Mouse (Mus musculus): ENCODE results near the gene Krt84. TPM values are rescaled to one million over a fixed set of nuclear protein-coding genes. Genes with fewer than 3 reads are reported as not detected.

Krt84 gene
- not detected in 2 replicates for polyA plus RNA-seq (2012; rRNA removed)

- no peak for TF ChIP-seq POLR2A (IDR thresholded peaks at IDR 0.05; ENCODE audit: control insufficient read depth, low read depth, low read length)
- no peak for TF ChIP-seq CTCF (IDR thresholded peaks at IDR 0.05; ENCODE audit: control insufficient read depth, insufficient read depth, insufficient replicate concordance, low read depth, low read length)
- Histone ChIP-seq H3K27ac (ENCODE audit: control insufficient read depth, insufficient read depth, low read depth, low read length) (no peak within 1 kb of the TSS), H3K27me3 (ENCODE audit: control insufficient read depth, insufficient read depth, low read length) (no peaks in the 10 kb centered on the region), H3K4me1 (ENCODE audit: control insufficient read depth, insufficient read depth, low read length) (no peaks in the 10 kb centered on the region), H3K36me3 (ENCODE audit: control insufficient read depth, insufficient read depth, low read length) (no peaks in the 10 kb centered on the region), H3K4me3 (ENCODE audit: control insufficient read depth, low read depth, low read length) (no peak within 1 kb of the TSS)
Observed at GRCm38 (mm10) chr15:101532720-101533119, at the start of gene Krt84. Gene Krt84, minus strand, starts transcription at chr15:101532820.

DNA sequence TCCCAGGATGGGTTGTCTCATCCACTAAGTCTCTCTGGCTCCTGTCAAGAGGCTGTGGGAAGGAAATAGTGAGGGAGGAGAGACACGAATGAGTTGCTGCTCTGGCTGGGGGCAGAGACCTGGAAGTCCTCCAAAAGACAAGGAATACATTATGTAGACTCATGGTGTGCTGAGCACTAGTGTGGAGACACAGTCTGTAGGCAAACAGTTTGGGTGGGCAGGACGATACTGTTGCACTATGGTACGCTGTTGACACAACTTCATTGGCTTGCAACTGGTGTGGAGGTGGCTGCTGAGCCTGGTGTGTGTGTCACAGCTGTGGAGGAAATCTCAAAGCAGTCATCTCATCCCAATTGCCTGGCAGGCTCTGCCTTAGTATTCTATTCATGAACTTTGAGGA is 49.1 kb upstream of the Krt84 start:
- Histone ChIP-seq H3K36me3 (ENCODE audit: control insufficient read depth, insufficient read depth, low read length) (no peaks in the 10 kb centered on the region), H3K27ac (ENCODE audit: control insufficient read depth, insufficient read depth, low read depth, low read length) (no peak overlapping the region), H3K4me3 (ENCODE audit: control insufficient read depth, low read depth, low read length) (no peak overlapping the region), H3K4me1 (ENCODE audit: control insufficient read depth, insufficient read depth, low read length) (no peaks in the 10 kb centered on the region), H3K27me3 (ENCODE audit: control insufficient read depth, insufficient read depth, low read length) (no peaks in the 10 kb centered on the region)
- TF ChIP-seq CTCF (IDR thresholded peaks at IDR 0.05; ENCODE audit: control insufficient read depth, insufficient read depth, insufficient replicate concordance, low read depth, low read length) (no peak), POLR2A (IDR thresholded peaks at IDR 0.05; ENCODE audit: control insufficient read depth, low read depth, low read length) (no peak)

- Histone ChIP-seq H3K36me3 (ENCODE audit: control insufficient read depth, insufficient read depth, low read length) (no peaks in the 10 kb centered on the region), H3K4me3 (ENCODE audit: control insufficient read depth, low read depth, low read length) (no peak overlapping the region), H3K27ac (ENCODE audit: control insufficient read depth, insufficient read depth, low read depth, low read length) (no peak overlapping the region), H3K27me3 (ENCODE audit: control insufficient read depth, insufficient read depth, low read length) (no peaks in the 10 kb centered on the region), H3K4me1 (ENCODE audit: control insufficient read depth, insufficient read depth, low read length) (peaks cover 2% of the 10 kb centered on the region)
- TF ChIP-seq POLR2A (IDR thresholded peaks at IDR 0.05; ENCODE audit: control insufficient read depth, low read depth, low read length) (no peak), CTCF (IDR thresholded peaks at IDR 0.05; ENCODE audit: control insufficient read depth, insufficient read depth, insufficient replicate concordance, low read depth, low read length) (no peak)
Observed at GRCm38 (mm10) chr15:101575506-101575905, 42.9 kb upstream of the Krt84 start.

- no peak within 1 kb of the TSS for H3K4me3 ChIP-seq (ENCODE audit: control insufficient read depth, low read depth, low read length)
- no peaks in the 10 kb centered on the region for H3K27me3 ChIP-seq (ENCODE audit: control insufficient read depth, insufficient read depth, low read length)
- TF ChIP-seq POLR2A (IDR thresholded peaks at IDR 0.05; ENCODE audit: control insufficient read depth, low read depth, low read length): no peak
- TF ChIP-seq CTCF (IDR thresholded peaks at IDR 0.05; ENCODE audit: control insufficient read depth, insufficient read depth, insufficient replicate concordance, low read depth, low read length): no peak
- H3K36me3 ChIP-seq (ENCODE audit: control insufficient read depth, insufficient read depth, low read length): no peaks in the 10 kb centered on the region
- H3K4me1 ChIP-seq (ENCODE audit: control insufficient read depth, insufficient read depth, low read length): peaks cover 2% of the 10 kb centered on the region
- no peak within 1 kb of the TSS for H3K27ac ChIP-seq (ENCODE audit: control insufficient read depth, insufficient read depth, low read depth, low read length)
Observed at GRCm38 (mm10) chr15:101573796-101574345, 41.3 kb upstream of the Krt84 start, which contains the start of gene Krt75. Gene Krt75, minus strand, starts transcription at chr15:101573904.

- Histone ChIP-seq H3K4me3 (ENCODE audit: control insufficient read depth, low read depth, low read length) (no peak overlapping the region), H3K4me1 (ENCODE audit: control insufficient read depth, insufficient read depth, low read length) (no peaks in the 10 kb centered on the region), H3K36me3 (ENCODE audit: control insufficient read depth, insufficient read depth, low read length) (no peaks in the 10 kb centered on the region), H3K27me3 (ENCODE audit: control insufficient read depth, insufficient read depth, low read length) (no peaks in the 10 kb centered on the region), H3K27ac (ENCODE audit: control insufficient read depth, insufficient read depth, low read depth, low read length) (no peak overlapping the region)
- TF ChIP-seq POLR2A (IDR thresholded peaks at IDR 0.05; ENCODE audit: control insufficient read depth, low read depth, low read length) (no peak), CTCF (IDR thresholded peaks at IDR 0.05; ENCODE audit: control insufficient read depth, insufficient read depth, insufficient replicate concordance, low read depth, low read length) (peak; percentile 49; the same call in 1 of the 2 replicates)
Observed at GRCm38 (mm10) chr15:101567780-101568179, 35.2 kb upstream of the Krt84 start.

GRCm38 (mm10) chr15:101562850-101563249 is 30.2 kb upstream of the Krt84 start, which contains the start of gene Krt90:
Gene Krt90, minus strand, starts transcription at chr15:101562950.
- TF ChIP-seq POLR2A (IDR thresholded peaks at IDR 0.05; ENCODE audit: control insufficient read depth, low read depth, low read length) (no peak), CTCF (IDR thresholded peaks at IDR 0.05; ENCODE audit: control insufficient read depth, insufficient read depth, insufficient replicate concordance, low read depth, low read length) (no peak)
- no peak within 1 kb of the TSS for H3K4me3 ChIP-seq (ENCODE audit: control insufficient read depth, low read depth, low read length)
- no peak within 1 kb of the TSS for H3K27ac ChIP-seq (ENCODE audit: control insufficient read depth, insufficient read depth, low read depth, low read length)
- no peaks in the 10 kb centered on the region for H3K36me3 ChIP-seq (ENCODE audit: control insufficient read depth, insufficient read depth, low read length)
- H3K4me1 ChIP-seq (ENCODE audit: control insufficient read depth, insufficient read depth, low read length): no peaks in the 10 kb centered on the region
- no peaks in the 10 kb centered on the region for H3K27me3 ChIP-seq (ENCODE audit: control insufficient read depth, insufficient read depth, low read length)

DNA sequence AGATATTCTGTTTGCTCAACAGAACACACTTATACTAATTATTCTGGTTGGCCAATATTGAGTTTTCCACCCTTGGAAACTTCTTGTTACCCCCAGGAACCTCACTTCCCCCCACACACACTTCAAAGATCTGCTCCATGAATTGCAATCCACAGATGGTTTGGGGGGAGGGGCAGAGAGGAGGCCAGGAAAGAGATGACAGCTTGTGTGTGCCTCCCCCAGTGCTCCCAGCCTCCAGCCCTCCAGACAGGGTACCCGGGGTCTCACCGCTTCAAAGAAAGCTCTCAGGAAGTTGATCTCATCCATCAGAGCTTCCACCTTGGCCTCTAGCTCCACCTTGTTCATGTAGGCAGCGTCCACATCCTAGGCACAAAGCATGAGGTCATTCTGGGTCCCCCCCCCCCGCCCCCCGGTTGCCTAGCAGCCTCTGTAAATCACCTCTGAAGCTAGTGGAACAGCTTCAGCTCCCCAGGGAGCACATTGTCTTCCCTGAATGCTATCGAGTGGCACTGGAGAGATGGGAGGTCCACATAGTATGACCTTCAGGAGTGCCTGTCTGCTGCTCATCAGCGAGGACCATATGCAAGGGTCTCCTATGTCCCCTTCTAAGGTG is 25.5 kb upstream of the Krt84 start:
- Histone ChIP-seq H3K36me3 (ENCODE audit: control insufficient read depth, insufficient read depth, low read length) (no peaks in the 10 kb centered on the region), H3K27me3 (ENCODE audit: control insufficient read depth, insufficient read depth, low read length) (no peaks in the 10 kb centered on the region), H3K4me1 (ENCODE audit: control insufficient read depth, insufficient read depth, low read length) (no peaks in the 10 kb centered on the region), H3K4me3 (ENCODE audit: control insufficient read depth, low read depth, low read length) (no peak overlapping the region), H3K27ac (ENCODE audit: control insufficient read depth, insufficient read depth, low read depth, low read length) (no peak overlapping the region)
- TF ChIP-seq POLR2A (IDR thresholded peaks at IDR 0.05; ENCODE audit: control insufficient read depth, low read depth, low read length): no peak
- no peak for TF ChIP-seq CTCF (IDR thresholded peaks at IDR 0.05; ENCODE audit: control insufficient read depth, insufficient read depth, insufficient replicate concordance, low read depth, low read length)

Data from testis, adult 2 months (tissue).